Mouse (Mus musculus): ENCODE measurements around the gene Afmid.

DNA sequence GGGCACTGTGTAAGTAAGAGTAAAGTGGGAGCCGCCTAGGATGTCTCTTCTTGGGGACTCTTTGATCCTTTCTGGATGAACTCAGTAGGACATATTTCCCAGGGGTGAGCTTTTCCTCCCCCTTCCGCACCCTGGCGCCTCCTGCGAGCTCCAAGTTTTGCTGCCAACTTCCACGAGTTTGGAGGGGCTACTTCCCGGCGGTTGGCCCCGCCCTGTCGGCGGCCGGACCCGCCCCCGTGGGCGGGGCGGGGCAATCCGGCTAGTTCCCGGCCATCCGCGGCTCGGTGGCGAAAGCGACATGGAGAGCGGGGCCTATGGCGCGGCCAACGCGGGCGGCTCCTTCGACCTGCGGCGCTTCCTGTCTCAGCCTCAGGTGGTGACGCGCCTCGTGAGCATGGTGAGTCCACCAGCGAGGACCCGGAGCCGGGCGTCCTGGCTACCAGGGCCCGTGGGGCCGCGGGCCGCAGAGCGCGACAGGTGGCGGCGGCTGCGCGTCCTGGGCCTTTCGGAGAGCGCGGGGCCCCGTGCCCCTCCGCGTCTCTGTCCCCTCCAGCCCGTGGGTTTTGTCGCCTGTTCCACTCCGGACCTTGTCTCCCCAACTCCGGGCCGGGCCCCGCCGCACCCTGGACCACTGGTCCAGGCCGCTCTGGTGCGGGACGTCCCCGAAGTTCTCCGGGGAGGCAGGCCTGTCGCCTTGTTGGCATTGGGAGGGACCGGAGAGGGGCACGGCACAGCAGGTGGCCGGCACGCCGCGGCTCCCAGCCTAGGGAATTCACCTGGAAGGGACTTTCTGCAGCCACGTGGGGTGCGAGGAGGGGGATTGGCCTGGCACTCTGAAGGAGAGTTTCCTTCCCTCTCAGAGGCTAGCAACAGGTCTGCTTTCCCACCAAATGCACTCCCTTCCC is 16.1 kb upstream of the Afmid start, which contains the start of the genes Gm20708 and Syngr2:
- TF ChIP-seq POLR2A (IDR thresholded peaks at IDR 0.05; ENCODE audit: control insufficient read depth, extremely low read depth, insufficient read depth, low read length, poor library complexity) (no peak), CTCF (IDR thresholded peaks at IDR 0.05; ENCODE audit: borderline replicate concordance, control insufficient read depth, extremely low read depth, insufficient read depth, low read length, poor library complexity) (no peak)
